Mouse (Mus musculus) heart, embryonic 13.5 days (tissue): ENCODE measurements around the gene Traf4. TPM values are rescaled to one million over a fixed set of nuclear protein-coding genes. Genes with fewer than 3 reads are reported as not detected.
A peak's percentile ranks its signal among the peaks of the same experiment; 100 is the strongest.

Experiments
- ATAC-seq: fragments of 200-750 bp; cut with Nextera tagmentation; 2 replicates; pipeline ENCODE4 v1.8.0; 2017; ENCODE audit warnings: moderate TSS enrichment; ENCODE audit not compliant: insufficient number of reproducible peaks, low FRiP score, low TSS enrichment; ENCODE audit errors: extremely low read depth
- H3K27ac ChIP-seq: fragments of 300-500 bp; sonication (generic); replicated peaks from 2 replicates; pipeline ENCODE4 v1.5.1; 2015; ENCODE audit warnings: moderate library complexity, mild to moderate bottlenecking, inconsistent platforms
- H3K27me3 ChIP-seq: fragments of 300-500 bp; sonication (generic); replicated peaks from 2 replicates; pipeline ENCODE4 v1.6.1; 2015; ENCODE audit warnings: mild to moderate bottlenecking, inconsistent platforms
- H3K36me3 ChIP-seq: fragments of 300-500 bp; sonication (generic); 2 replicates; pipeline ENCODE4 v1.6.1; 2015; ENCODE audit warnings: mild to moderate bottlenecking, inconsistent platforms
- H3K4me1 ChIP-seq: fragments of 300-500 bp; sonication (generic); 2 replicates; pipeline ENCODE4 v1.6.1; 2015; ENCODE audit warnings: inconsistent platforms
- H3K4me2 ChIP-seq: fragments of 300-500 bp; sonication (generic); 2 replicates; pipeline ENCODE4 v1.6.1; 2015; ENCODE audit warnings: inconsistent platforms, mild to moderate bottlenecking, moderate library complexity
- H3K4me3 ChIP-seq: fragments of 300-500 bp; sonication (generic); 2 replicates; pipeline ENCODE4 v1.5.1; 2015; ENCODE audit warnings: moderate library complexity, mild to moderate bottlenecking, inconsistent platforms
- H3K9ac ChIP-seq: fragments of 300-500 bp; sonication (generic); 2 replicates; pipeline ENCODE4 v1.6.1; 2015; ENCODE audit warnings: inconsistent platforms, mild to moderate bottlenecking, moderate library complexity
- H3K9me3 ChIP-seq: fragments of 300-500 bp; sonication (generic); 2 replicates; pipeline ENCODE4 v1.6.1; 2016; ENCODE audit warnings: inconsistent platforms
- WGBS: fragments of 180-500 bp; shearing (Covaris S2); methylation state at CpG from one replicate; pipeline ENCODE4 v1.1.7; 2015; ENCODE audit warnings: mixed read lengths; 5-methylcytosine and 5-hydroxymethylcytosine counted together
- polyA plus RNA-seq: library from polyadenylated mRNA; unstranded; fragments of >200 nt; fragmentation: Nextera tagmentation; extraction: Ambion mirVana; gene quantifications from 2 replicates; pipeline ENCODE4 v1.2.1, GENCODE M21; 2015

Traf4 gene
- polyA plus RNA-seq = 41.2 and 43.0 TPM in 2 replicates

DNA sequence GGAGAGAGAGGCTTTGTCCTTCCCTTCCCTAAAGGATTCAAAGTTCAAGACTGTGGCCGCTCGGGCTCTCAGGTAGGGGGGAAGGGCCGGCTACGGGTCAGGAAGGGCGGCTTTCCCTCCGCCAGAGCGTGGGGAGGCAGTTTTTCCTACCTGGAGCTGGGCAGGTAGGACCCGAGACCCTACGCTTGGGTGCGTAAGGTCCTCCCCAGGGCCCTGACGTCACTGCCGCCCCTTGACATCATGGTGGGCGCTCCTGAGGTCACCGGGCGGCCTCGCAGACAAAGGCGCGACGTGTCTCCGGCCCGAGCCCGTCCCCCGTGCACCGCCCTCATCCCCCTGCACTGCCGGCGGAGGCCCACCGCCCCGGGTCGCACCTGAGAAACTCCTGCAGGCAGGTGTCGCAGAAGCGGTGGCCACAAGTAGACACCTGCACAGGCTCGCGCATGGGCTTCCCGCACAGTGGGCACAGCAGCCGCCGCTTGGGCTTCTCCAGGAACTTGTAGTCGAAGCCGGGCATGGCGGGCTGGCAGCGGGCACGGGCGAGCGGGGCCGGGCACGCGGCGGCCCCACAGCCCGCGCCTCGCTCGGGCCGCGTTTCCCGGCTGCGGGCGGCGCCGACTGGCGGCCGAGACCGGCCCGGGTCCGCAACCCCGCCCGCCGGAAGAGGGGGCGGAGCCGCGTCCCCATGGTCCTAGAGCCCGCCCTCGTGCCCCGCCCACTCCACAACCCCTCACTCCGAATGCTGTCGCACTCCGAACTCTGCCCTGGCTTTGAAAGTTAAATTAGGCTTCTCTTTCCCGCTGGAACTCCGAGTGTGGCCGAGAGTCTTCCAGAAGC is at the start of gene Traf4:
Gene Traf4 (minus strand): TSS at position 666 of the 837 bp plus-strand sequence.
- 0% methylated on average over 76 of the region's 78 CpGs for WGBS
- Histone ChIP-seq H3K9ac (peak within 1 kb of the TSS; percentile 94), H3K4me1 (peaks cover 39% of the 10 kb centered on the region), H3K27ac (peak within 1 kb of the TSS; percentile 96), H3K9me3 (no peaks in the 10 kb centered on the region), H3K36me3 (peaks cover 24% of the 10 kb centered on the region), H3K4me2 (peak within 1 kb of the TSS; percentile 80), H3K4me3 (peak within 1 kb of the TSS; percentile 84), H3K27me3 (no peaks in the 10 kb centered on the region)
- peak; percentile 83 for ATAC-seq

DNA sequence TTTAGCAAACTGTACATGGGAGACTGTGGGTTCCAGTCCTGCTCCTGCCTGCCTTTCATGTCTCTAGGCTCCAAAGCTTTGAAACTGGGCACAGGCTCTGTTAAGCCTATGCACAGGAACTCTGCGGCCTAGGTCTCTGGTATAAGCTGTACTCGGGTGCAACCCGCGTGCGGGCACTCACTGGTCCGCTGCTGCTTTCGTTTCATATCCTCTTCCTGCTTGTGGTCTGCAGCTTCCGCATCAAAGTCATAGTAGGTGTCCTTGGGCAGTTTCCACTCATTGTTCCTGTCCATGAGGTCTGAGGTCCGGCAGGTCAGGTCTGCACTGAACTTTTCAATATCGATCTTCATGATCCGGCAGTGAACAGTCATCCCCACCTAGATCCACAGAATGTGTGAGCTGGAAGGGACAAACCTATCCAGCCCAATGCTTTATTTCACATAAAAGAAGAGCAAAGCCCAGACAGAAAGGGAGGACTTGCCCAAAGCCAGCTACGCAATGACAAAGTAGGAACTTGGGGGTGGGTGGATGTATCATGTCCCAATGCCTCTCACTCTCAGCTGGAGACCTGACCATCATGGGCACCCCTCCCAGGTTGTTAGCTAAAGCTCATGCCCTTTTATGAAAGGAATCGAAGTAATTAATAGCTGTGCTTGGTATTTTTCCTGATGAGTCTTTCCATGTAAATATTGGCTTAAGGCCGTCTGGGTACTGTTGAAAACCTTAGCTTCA is 47.9 kb upstream of the Traf4 start:
- ATAC-seq = no peak
- no peaks in the 10 kb centered on the region for H3K27me3 ChIP-seq
- H3K27ac ChIP-seq = no peak overlapping the region

DNA sequence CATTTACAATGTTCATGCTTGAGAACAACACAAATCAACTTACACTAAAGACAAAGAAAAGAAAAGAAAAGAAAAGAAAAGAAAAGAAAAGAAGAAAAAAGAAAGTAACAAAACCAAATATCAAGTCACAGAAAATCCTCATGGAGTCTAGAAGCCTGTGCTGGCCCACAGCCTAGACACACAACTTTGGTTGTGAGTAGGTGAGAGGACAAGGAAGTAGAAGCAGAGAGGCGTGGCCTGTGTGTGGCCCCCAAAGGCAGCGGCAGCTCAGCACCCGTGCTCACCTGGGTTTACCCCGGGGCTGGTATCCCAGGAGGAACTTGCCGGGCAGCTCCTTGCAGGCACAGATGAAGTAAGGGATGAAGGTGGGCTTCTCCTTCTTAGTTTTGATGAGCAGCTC is 46.1 kb upstream of the Traf4 start:
- 94% methylated on average over 5 of the region's 5 CpGs for WGBS
- H3K4me2 ChIP-seq = no peak overlapping the region
- H3K4me1 ChIP-seq = no peaks in the 10 kb centered on the region
- no peak overlapping the region for H3K4me3 ChIP-seq
- ATAC-seq = no peak
- no peaks in the 10 kb centered on the region for H3K27me3 ChIP-seq
- peaks cover 100% of the 10 kb centered on the region for H3K36me3 ChIP-seq
- H3K9ac ChIP-seq = no peak overlapping the region
- H3K27ac ChIP-seq = no peak overlapping the region
- H3K9me3 ChIP-seq = no peaks in the 10 kb centered on the region

More for the DNA sequence above, 47.9 kb upstream of the Traf4 start:
- Histone ChIP-seq H3K9ac (no peak overlapping the region), H3K4me3 (no peak overlapping the region), H3K4me2 (no peak overlapping the region), H3K36me3 (peaks cover 99% of the 10 kb centered on the region), H3K9me3 (no peaks in the 10 kb centered on the region), H3K4me1 (no peaks in the 10 kb centered on the region)
- 91% methylated on average over 14 of the region's 14 CpGs for WGBS

DNA sequence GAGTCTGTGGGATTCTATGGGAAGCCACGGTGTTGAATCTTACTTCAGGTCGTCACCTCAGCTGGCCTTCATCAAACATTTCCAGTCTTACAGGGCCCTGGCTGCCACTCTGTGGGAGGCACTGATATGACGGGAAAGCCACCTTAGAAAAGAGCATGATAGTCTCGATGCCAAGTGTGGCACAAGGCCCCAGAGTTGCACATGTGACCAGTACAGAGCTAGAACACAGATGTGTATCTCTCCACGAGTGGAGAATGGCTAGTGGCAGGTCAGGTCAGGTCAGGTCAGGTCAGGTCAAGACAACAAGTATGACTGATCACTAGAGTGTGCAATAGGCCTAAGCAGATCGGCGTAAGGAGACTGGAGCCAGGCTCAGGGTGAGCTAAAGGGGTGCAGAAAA is 45.2 kb upstream of the Traf4 start:
- Histone ChIP-seq H3K9me3 (no peaks in the 10 kb centered on the region), H3K27ac (no peak overlapping the region), H3K9ac (no peak overlapping the region), H3K4me2 (no peak overlapping the region), H3K36me3 (peaks cover 100% of the 10 kb centered on the region), H3K27me3 (no peaks in the 10 kb centered on the region), H3K4me3 (no peak overlapping the region), H3K4me1 (no peaks in the 10 kb centered on the region)
- 80% methylated on average over 7 of the region's 7 CpGs for WGBS
- no peak for ATAC-seq

DNA sequence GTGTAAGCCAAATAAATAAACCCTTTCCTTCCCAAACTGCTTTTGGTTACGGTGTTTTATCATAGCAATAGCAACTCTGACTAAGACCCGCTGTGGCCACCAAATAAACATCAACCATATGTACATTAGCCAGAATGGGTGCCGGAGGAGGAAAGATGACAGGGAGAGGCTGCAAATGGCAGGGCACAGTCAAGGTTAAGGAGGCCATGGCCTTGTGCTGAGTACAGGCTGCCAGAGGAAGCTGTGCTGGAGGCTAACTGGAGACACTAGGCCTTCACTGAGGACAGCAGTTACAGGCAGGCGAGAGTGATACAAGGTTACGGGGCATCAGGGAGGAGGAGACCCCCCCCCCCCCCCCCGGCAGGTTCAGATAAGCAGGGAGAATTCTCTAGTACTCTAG is 44.5 kb upstream of the Traf4 start:
- WGBS = 89% methylated on average over 6 of the region's 6 CpGs
- Histone ChIP-seq H3K9me3 (no peaks in the 10 kb centered on the region), H3K9ac (no peak overlapping the region), H3K4me1 (no peaks in the 10 kb centered on the region), H3K4me3 (no peak overlapping the region), H3K36me3 (peaks cover 100% of the 10 kb centered on the region), H3K27ac (no peak overlapping the region), H3K27me3 (no peaks in the 10 kb centered on the region), H3K4me2 (no peak overlapping the region)
- ATAC-seq = no peak

DNA sequence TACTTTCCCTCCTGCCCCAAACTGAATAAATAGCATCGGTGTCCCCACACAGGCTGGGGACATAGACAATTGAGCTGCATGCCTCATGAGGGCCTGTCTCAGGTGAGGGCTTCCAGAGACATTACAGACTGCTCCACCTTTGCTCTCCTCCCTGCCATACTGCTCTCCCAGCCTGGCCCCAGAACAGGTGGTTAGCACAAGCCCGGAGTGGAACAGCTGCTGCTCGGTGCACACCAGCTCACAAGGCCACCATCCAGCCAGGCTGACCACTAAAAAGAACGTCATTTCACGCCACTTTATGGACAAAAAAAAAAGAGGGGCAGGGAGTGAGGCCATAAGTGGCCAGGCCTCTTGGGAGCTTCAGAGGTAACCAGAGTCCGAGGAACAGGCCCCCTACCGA is 41.8 kb upstream of the Traf4 start:
- Histone ChIP-seq H3K4me3 (no peak overlapping the region), H3K4me2 (no peak overlapping the region), H3K36me3 (peaks cover 95% of the 10 kb centered on the region), H3K4me1 (no peaks in the 10 kb centered on the region), H3K27ac (no peak overlapping the region), H3K9me3 (no peaks in the 10 kb centered on the region), H3K27me3 (no peaks in the 10 kb centered on the region), H3K9ac (no peak overlapping the region)
- WGBS = 89% methylated on average over 7 of the region's 7 CpGs
- no peak for ATAC-seq

DNA sequence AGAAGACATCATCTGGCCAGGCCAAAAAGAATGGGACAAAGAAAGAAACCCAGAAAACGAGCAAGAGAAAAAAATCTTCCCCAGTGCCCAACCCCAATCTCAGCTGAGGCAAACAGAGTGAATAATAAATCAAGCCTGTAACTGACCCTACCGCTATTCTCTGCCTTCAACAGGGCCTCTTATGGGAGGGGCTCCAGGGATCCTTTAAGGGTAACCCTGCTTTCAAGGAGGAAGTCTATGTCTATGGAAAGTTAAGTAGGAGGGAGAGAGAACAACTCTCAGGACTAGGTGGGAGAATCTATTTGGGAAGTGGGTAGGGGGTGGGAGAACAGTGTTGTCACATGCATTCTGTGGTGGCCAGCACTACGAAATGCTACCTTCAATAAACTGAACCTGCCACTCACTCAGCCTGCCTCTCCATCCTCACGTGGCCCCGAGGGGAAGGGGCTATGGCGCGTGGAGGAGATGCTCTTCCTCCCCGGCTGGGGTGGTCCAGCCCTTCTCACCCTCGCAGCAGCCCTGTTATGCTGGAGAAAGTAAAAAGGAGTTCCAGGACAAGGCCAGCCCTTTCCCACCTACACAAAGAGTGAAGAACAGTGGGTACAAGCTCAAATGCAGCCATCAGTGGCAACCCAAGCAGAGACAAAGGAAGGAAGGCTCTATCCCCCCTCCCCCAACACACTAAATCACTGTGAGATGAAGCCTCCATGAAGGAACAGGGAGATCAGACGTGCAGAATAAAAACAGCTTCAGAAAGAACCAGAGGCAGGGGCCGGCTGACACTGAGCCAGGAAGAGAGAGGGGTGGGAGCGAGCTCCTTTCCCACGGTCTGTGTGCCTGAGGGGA is 40.2 kb upstream of the Traf4 start:
- no peak for ATAC-seq
- WGBS = 80% methylated on average over 13 of the region's 13 CpGs

DNA sequence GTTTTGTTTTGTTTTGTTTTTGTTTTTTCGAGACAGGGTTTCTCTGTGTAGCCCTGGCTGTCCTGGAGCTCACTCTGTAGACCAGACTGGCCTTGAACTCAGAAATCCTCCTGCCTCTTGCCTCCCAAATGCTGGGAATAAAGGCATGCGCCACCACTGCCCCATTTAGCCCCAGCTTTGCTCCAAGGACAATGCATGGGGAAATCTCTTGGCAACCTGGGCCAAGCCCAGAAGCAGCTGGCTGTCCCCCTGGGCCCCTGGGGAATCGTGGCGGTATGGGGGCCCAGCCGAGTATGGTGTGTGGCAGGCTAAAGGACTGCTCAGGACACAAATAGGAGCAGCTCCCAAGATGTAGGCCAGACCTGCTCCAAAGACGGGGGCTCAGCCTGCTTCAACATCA is 38.9 kb upstream of the Traf4 start:
- no peak overlapping the region for H3K9ac ChIP-seq
- peaks cover 68% of the 10 kb centered on the region for H3K36me3 ChIP-seq
- no peaks in the 10 kb centered on the region for H3K27me3 ChIP-seq
- no peak overlapping the region for H3K4me2 ChIP-seq
- H3K4me3 ChIP-seq = no peak overlapping the region
- ATAC-seq = no peak
- H3K4me1 ChIP-seq = no peaks in the 10 kb centered on the region
- H3K27ac ChIP-seq = no peak overlapping the region
- H3K9me3 ChIP-seq = no peaks in the 10 kb centered on the region
- 84% methylated on average over 6 of the region's 6 CpGs for WGBS

More for the DNA sequence above, 40.2 kb upstream of the Traf4 start:
- Histone ChIP-seq H3K9ac (no peak overlapping the region), H3K4me2 (no peak overlapping the region), H3K36me3 (peaks cover 81% of the 10 kb centered on the region), H3K27me3 (no peaks in the 10 kb centered on the region), H3K4me3 (no peak overlapping the region), H3K9me3 (no peaks in the 10 kb centered on the region), H3K4me1 (no peaks in the 10 kb centered on the region), H3K27ac (no peak overlapping the region)

DNA sequence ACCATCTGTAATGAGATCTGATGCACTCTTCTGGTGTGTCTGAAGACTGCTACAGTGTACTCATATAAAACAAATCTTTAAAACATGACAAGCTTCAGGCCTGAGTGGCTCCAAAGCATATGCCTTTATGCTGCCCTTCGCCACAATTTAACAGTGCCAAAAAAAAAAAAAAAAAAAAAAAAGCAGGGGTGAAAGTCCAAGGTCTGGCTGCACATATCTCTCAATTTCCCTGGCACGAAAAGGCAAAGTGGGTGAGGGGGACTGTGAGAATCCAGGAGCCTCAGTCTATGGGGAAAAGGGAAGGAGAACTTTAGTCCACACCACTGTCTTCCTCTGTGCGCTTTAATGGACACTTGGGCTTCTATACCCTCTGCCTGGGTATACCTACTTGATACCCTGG is 37.0 kb upstream of the Traf4 start:
- no peak for ATAC-seq
- WGBS = 86% methylated on average over 3 of the region's 3 CpGs

DNA sequence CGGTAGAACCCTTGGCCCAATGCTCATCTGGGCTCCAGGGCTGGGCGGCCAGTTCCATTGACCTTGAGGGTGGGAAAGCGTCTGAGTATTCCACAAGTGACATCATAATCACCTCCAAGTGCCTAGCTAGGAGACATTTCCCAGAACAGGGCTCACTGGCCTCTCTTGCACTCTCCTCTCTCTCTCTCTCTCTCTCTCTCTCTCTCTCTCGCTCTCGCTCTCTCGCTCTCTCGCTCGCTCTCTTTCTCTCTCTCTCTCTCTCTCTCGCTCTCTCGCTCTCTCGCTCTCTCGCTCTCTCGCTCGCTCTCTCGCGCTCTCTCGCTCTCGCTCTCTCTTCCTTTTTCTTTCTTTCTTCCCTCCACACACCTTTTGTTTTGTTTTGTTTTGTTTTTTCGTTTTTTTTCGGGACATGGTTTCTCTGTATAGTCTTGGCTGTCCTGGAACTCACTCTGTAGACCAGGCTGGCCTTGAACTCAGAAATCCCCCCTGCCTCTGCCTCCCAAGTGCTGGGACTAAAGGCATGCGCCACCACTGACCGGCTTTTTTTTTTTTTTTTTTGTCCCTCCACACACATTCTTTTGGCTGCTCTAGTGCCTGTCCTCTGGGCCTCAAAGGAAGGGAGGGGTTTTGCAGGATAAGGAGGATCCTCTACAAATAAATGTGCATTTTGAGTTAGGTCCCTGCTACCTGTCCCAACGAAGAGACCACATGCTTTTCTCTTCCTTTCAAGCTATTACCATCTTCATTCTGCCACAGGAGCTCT is 29.9 kb upstream of the Traf4 start:
- H3K27ac ChIP-seq = peak overlapping the region; percentile 29; the same call in 1 of the 2 replicates
- ATAC-seq = no peak
- H3K27me3 ChIP-seq = no peaks in the 10 kb centered on the region
- peaks cover 16% of the 10 kb centered on the region for H3K4me1 ChIP-seq
- H3K4me2 ChIP-seq = peak overlapping the region; percentile 76
- H3K4me3 ChIP-seq = peak overlapping the region; percentile 62
- peak overlapping the region; percentile 77 for H3K9ac ChIP-seq
- 50% methylated on average over 23 of the region's 23 CpGs for WGBS
- H3K9me3 ChIP-seq = no peaks in the 10 kb centered on the region
- H3K36me3 ChIP-seq = peaks cover 34% of the 10 kb centered on the region

More for the DNA sequence above, 37.0 kb upstream of the Traf4 start:
- Histone ChIP-seq H3K4me3 (no peak overlapping the region), H3K9me3 (no peaks in the 10 kb centered on the region), H3K27ac (no peak overlapping the region), H3K4me1 (no peaks in the 10 kb centered on the region), H3K4me2 (no peak overlapping the region), H3K9ac (no peak overlapping the region), H3K36me3 (peaks cover 49% of the 10 kb centered on the region), H3K27me3 (no peaks in the 10 kb centered on the region)
